Mouse (Mus musculus) CH12.LX (cell line): ENCODE results near the gene Slc5a11.

Experiments
- E2F4 ChIP-seq: IDR thresholded peaks from 2 replicates; pipeline ENCODE4 v1.6.1; 2011; ENCODE audit warnings: low read depth, low read length, improper control_type of control experiment; ENCODE audit not compliant: insufficient replicate concordance
- EP300 ChIP-seq: IDR thresholded peaks from 2 replicates; pipeline ENCODE4 v1.6.1; 2011; ENCODE audit warnings: low read length, improper control_type of control experiment
- TCF12 ChIP-seq: IDR thresholded peaks from 2 replicates; pipeline ENCODE4 v1.6.1; 2014; ENCODE audit warnings: low read depth, mild to moderate bottlenecking, inconsistent platforms, low read length, improper control_type of control experiment

DNA sequence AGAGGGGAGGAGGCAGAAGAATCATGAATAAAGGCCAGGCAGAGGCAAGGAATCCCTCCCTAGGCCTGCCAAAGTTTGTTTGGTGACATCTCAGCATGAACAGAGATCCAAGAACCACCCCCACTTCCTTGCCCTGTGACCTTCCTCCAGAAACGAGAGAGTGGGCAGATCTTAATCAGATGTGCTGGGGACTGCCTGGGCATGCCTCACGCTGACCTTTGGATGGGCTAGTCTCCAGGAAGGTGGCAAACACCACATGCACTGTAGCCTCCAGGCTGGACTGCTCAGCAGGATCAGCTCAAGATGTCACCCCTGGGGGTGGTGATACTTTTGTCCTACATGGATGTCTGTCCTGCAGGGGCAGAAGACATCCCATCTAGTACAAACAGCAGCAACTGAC lies 33.6 kb downstream of the Slc5a11 start:
- no peak for TF ChIP-seq EP300
- no peak for TF ChIP-seq E2F4
- TF ChIP-seq TCF12, result no peak
